Mouse (Mus musculus) mammary gland, adult 2 months (tissue): ENCODE results near the gene Cst11. TPM values are rescaled to one million over a fixed set of nuclear protein-coding genes. Genes with fewer than 3 reads are reported as not detected.

ENCODE experiments used
- polyA plus RNA-seq: library from polyadenylated mRNA; depleted of rRNA; stranded (reverse); fragments of >200 nt; gene quantifications from 2 replicates; pipeline ENCODE4 v1.2.3, GENCODE M21; 2012; ENCODE audit warnings: low replicate concordance; rRNA removed

Cst11 gene
- polyA plus RNA-seq: not detected in 2 replicates

DNA sequence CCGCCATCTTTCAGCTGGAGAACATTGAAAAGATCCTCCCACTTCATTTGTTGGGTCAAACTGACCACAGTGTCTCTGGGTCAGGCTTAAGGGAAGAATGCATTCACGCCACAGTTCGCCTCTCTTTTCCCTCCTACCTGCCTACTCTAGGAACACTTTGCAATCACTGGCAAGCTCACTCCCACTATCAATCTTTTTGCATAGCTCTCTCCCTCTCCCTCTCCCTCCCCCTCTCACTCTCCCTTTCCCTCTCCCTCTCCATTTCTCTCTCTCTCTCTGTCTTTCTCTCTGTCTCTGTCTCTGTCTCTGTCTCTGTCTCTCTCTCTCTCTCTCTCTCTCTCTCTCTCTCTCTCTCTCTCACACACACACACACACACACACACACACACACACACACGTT is at the start of gene Cst11:
Cst11 (minus strand) TSS at position 101 of the 400 bp plus-strand sequence.

GRCm38 (mm10) chr2:148819909-148820308 is 48.6 kb upstream of the Cst11 start, which contains the start of gene Cst13:
TSS of gene Cst13 (plus strand) at chr2:148820081.

DNA sequence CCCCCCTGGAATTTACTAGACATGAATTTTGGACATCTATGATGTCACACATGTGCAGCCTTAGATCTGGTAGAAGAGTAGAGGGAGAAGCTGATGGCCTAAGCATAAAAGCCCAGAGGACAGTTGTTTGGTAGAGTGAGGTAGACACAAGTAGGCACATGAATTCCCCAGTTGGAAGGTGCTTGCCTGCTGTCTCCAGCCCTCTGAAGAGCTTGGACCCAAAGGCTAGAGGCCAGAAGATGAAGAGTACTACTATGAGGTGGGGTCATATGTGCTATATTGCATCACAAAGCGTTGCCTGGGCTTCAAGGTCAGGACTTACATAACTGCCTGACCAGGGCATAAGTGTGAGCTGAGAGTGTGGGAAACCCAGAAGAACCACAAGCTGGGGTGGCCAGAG is 27.2 kb upstream of the Cst11 start, which contains the start of gene Cst8:
Cst8 (plus strand) TSS at position 301 of the 400 bp plus-strand sequence.

GRCm38 (mm10) chr2:148789142-148789541 is 17.8 kb upstream of the Cst11 start, which contains the start of gene Cst12:
TSS of gene Cst12 (plus strand) at chr2:148789361.

GRCm38 (mm10) chr2:148781709-148782108 is 10.4 kb upstream of the Cst11 start, which contains the start of gene 8030411F24Rik:
TSS of gene 8030411F24Rik (plus strand) at chr2:148782009.

GRCm38 (mm10) chr2:148750058-148750457 is 21.2 kb downstream of the Cst11 start, which contains the start of gene Cstl1:
TSS of gene Cstl1 (plus strand) at chr2:148750358.

DNA sequence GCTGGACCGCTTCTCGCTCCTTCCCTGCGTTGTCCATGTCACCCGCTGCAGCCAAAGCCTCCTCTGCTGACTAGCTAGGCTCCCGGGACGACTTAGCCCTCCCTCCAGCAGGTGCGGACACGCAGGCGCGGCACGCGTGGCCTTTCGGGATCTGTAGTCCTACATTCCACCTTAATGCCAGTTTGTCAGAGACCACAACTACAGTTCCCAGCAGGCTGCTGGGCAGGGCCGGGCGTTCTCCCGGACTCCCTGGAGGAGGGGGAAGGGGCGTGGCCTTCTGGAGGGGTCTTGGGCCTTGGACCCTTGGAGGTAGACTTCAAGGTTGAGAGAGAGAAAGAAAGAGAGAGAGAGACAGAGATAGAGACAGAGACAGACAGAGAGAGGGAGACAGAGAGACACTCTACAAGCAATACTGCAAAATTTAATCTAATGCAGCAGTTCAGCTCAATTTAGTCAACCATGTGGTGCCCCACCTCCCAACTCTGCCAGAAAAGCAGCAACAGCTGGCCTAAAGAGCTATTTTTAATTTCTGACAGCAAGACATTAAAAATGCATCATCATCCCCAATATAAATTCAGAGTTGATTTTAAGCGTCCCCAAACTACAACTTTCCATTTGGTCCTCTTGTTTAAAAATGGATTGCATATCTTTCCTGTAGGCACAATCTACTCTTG is 38.8 kb downstream of the Cst11 start, which contains the start of gene Napb:
Napb (minus strand) TSS at position 141 of the 674 bp plus-strand sequence.

Other genes with a start within 250 kb of the Cst11 start
- gene Nxt1, start 98.9 kb downstream of the Cst11 start, polyA plus RNA-seq: 14.5 and 19.0 TPM in 2 replicates
- gene Gzf1, start 90.5 kb downstream of the Cst11 start, polyA plus RNA-seq: 11.3 and 12.8 TPM in 2 replicates
- 0.32 and 2.0 TPM in 2 replicates for gene Napb, start 39.0 kb downstream of the Cst11 start, polyA plus RNA-seq
- not detected in 2 replicates for gene Cstl1, start 21.1 kb downstream of the Cst11 start, polyA plus RNA-seq
- gene 8030411F24Rik, start 10.5 kb upstream of the Cst11 start, polyA plus RNA-seq: not detected in 2 replicates
- gene Cst12, start 17.9 kb upstream of the Cst11 start, polyA plus RNA-seq: not detected in 2 replicates
- not detected in 2 replicates for gene Cst8, start 27.3 kb upstream of the Cst11 start, polyA plus RNA-seq
- not detected in 2 replicates for gene Cst13, start 48.6 kb upstream of the Cst11 start, polyA plus RNA-seq
- gene Cst9, start 63.6 kb upstream of the Cst11 start, polyA plus RNA-seq: not detected in 2 replicates
- 0.80 TPM in 1 of 2 replicates, not detected in the other for gene 9230104L09Rik, start 93.5 kb upstream of the Cst11 start, polyA plus RNA-seq
- gene Cst3, start 104.2 kb upstream of the Cst11 start, polyA plus RNA-seq: 1,653 and 1,659 TPM in 2 replicates
- gene Gm1330, start 231.8 kb upstream of the Cst11 start, polyA plus RNA-seq: not detected in 2 replicates
- not detected in 2 replicates for gene Gm10750, start 245.7 kb upstream of the Cst11 start, polyA plus RNA-seq